Mouse (Mus musculus) retina, embryonic 14.5 days (tissue): Measurements from ENCODE around the gene Olfr494.

Source experiments
- DNase-seq: peaks from one replicate; pipeline ENCODE4 v3.0.0-alpha.2; 2015; ENCODE audit warnings: low spot score

Gene Olfr494

DNA sequence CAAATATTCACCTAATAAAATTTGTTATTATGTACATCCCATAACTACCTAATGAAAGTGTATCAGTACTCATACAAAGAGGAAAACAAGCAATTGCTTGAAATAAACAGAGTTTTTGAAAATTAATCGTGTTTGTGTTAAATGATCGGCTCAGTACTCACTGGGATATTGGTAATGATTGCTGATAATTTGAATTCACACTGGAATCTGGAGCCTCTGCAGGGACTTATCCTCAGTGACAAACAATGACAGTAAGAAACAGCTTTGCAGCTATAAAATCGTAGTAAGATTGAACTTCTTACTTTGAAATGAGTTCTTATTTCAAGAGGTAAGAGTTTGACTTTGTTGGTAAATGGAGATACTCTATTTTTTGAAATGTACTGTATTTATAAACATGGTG, at the start of gene Olfr494:
Olfr494 (plus strand) TSS at position 301 of the 400 bp plus-strand sequence.
- no peak for DNase-seq

- DNase-seq = no peak
Observed at GRCm38 (mm10) chr7:108323574-108323973, 41.6 kb upstream of the Olfr494 start, which contains the start of gene Olfr492. Gene Olfr492 (minus strand): TSS chr7:108323674.

DNA sequence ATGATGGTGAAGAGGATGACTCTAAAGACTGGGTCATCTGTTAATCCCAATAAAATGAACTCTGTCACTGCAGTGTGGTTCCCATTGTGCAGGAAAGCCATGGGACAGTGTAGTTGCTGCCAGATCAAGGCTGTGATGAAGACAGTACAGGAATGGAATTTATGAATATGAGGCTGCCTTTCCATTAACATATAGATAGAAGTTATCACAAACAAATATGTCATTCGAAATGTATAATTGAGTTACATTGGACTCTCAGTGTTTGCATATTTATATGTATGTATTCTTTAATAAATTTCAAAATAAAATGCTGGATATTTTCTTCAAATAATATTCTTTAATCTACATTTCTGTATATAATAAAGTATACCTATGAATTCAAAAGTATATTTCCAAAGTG, 18.3 kb upstream of the Olfr494 start, which contains the start of gene Olfr493:
Olfr493 (minus strand) TSS at position 101 of the 400 bp plus-strand sequence.
- no peak for DNase-seq

DNA sequence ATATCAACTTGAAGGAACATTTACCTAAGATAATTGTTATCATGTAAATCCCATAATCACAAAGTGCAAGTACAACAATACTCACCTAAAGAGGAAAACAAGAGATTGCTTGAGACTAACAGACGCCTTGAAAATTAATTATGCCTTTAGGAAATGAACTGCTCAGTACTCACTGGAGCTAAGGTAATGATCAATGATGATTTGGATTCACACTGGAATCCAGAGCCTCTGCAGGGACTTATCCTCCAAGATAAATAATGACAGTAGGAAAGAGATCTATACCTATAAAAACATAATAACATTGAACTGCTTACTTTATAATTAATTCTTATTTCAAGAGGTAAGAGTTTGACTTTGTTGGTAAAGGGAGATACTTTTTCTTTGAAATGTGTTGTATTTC, 27.7 kb downstream of the Olfr494 start, which contains the start of gene Olfr495:
Olfr495 (plus strand) TSS at position 301 of the 400 bp plus-strand sequence.
- no peak for DNase-seq
